Mouse (Mus musculus): Measurements from ENCODE around the gene L2hgdh.

L2hgdh gene

GRCm38 (mm10) chr12:69724018-69724710 is 509 bp downstream of the L2hgdh start:
- no peak for DNase-seq

GRCm38 (mm10) chr12:69723376-69723775 is 1.3 kb downstream of the L2hgdh start:
- no peak for DNase-seq

- DNase-seq, result no peak
These were observed 1.8 kb downstream of the L2hgdh start for GRCm38 (mm10) chr12:69722857-69723256.

DNA sequence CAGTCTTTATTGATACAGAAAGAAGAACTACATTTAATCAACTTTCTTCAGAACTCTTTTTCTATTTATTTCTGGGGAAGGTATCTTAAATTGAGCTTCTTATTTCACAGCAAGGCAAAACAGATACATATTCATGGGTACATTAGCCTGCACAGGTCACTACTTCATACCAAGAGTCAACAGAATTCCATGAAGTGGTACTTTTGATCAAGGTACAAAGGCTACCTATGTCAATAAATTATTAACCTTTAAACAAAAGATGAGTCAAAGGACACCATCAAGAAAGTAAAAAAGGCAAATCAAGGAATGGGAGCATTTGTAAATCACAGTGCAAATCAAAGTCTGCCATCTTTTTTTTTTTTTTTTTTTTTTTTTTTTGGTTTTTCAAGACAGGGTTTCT is 11.0 kb downstream of the L2hgdh start:
- DNase-seq, result no peak

- no peak for DNase-seq
These were observed 19.7 kb downstream of the L2hgdh start for GRCm38 (mm10) chr12:69704799-69705458.

DNA sequence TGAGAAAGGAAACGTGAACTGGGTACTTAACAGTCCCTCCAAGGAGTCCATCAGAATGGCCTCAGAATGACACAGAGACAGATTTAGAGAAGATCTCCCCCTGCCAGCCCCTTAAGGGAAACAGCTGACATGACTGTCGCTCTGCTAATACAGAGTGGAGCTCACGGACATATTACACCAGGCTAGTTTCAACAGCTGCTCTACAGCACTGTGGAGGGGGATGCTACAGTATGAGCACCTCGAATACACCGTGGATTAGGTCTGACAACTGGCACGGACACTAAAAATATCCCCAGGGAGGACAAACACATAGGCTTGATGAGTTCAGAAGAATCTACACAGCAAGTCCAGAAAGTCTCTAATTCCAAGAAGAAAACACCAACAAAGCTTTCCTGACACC is 26.3 kb downstream of the L2hgdh start:
- no peak for DNase-seq

DNA sequence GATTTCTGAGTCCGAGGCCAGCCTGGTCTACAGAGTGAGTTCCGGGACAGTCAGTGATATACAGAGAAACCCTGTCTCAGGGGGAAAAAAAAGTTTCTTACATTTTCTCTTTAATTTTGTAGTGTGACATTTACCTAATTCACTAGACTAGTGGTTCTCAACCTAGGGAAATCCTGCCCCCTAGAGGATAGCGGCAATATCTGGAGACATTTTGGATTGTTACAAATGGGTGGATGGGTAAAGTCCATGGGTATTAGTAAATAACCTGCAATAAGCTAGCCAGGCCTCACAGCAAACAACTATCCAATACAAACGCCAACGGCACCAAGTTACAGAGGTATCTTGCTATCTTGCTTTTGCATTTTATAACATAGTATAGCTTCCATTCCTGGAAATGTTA is 27.9 kb downstream of the L2hgdh start:
- DNase-seq, result no peak

DNA sequence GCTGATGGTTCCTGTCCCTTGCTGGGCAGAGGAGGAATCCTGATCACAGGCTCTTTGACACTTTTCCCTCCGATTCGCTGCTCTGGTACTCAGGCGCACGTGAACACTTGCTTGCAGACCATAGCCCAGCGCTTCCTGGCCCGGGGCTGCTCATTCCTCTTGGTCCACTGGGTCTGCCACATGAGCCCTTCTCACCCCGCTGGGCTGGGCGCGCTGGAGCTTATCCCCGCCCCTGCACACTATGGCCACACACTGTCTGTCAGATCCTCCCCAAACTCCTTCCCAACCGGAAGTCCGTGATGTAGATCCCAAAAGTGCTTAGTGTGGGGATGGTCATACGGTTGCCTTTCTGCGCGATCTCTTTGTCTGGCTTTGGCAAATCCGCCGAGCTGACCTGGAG is 31.2 kb downstream of the L2hgdh start:
- no peak for DNase-seq

DNA sequence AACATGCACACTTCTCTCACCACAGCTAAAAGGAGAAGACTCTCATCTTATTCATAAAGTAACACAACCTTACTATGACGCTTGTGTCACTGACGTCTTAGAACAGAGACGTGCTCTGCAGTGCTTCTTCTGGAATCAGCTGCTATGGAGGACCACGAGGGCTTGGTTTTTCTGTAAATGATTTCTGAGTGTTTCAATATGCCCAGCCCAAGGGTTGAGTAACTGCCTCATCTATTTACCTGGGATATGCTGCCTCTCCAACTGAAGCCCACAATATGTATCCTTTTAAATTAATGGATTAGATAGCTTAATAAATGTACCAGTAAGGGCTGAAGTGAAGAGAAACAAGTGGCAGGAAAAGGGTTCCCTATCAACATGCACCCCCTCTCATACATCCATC is 34.0 kb downstream of the L2hgdh start:
- no peak for DNase-seq

DNA sequence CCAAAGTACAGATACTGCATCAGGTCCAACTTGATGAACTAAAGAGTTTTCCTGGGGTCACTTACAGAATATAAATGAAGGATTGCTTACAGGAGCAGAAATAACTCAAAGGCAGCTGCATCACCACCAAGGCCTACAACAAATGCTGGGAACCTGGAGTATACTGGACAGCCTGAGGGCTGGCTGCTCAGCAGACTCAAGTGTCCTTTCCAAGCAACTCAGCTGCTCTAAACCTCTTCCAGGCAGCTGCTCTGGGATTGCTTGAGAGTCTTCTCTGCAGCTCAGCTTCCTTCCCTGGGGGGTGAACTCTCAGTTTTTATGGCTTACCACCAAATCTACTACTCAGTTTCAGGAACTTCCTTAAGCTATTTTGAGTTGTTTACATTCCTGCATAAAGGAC is 35.6 kb downstream of the L2hgdh start:
- DNase-seq, result no peak

- no peak for DNase-seq
These were observed 36.3 kb downstream of the L2hgdh start for GRCm38 (mm10) chr12:69688368-69688767.

GRCm38 (mm10) chr12:69683537-69683936 is 41.1 kb downstream of the L2hgdh start:
- peak; percentile 23 for DNase-seq

- DNase-seq, result no peak
These were observed 41.8 kb downstream of the L2hgdh start for GRCm38 (mm10) chr12:69682788-69683419.

- peak; percentile 78 for DNase-seq
These were observed 42.4 kb downstream of the L2hgdh start for GRCm38 (mm10) chr12:69682065-69682787.

DNA sequence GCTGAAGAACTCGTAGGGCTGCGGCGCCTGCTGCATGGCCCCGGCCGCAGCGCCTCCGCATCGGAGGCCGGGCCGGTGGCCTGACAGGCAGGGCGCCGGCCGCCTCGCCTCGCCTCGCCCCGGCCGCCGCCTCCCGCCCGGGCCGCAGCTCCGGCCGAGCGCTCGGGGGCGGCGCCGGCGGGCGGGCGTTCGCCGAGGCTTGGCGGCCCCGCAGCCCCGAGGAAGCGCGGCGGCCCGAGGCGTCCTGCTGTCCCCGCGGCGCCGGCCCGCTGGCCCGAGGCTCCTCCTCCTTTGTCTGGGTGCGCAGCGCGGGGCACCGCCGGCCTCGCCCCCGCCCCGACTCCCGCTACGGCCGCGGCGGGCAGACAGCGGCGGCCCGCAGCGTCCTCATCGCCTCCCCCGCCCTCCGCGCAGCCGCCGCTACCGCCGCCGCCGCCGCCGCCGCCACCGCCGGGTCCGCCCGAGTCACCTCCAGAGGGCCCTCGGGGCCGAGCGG is 43.1 kb downstream of the L2hgdh start, which contains the start of gene Sos2:
Gene Sos2 (minus strand): TSS at position 287 of the 496 bp plus-strand sequence.
- peak; percentile 69 for DNase-seq

GRCm38 (mm10) chr12:69680635-69681565 is 43.8 kb downstream of the L2hgdh start:
- peak; percentile 32 for DNase-seq

- no peak for DNase-seq
These were observed 48.5 kb downstream of the L2hgdh start for GRCm38 (mm10) chr12:69676157-69676556.

DNA sequence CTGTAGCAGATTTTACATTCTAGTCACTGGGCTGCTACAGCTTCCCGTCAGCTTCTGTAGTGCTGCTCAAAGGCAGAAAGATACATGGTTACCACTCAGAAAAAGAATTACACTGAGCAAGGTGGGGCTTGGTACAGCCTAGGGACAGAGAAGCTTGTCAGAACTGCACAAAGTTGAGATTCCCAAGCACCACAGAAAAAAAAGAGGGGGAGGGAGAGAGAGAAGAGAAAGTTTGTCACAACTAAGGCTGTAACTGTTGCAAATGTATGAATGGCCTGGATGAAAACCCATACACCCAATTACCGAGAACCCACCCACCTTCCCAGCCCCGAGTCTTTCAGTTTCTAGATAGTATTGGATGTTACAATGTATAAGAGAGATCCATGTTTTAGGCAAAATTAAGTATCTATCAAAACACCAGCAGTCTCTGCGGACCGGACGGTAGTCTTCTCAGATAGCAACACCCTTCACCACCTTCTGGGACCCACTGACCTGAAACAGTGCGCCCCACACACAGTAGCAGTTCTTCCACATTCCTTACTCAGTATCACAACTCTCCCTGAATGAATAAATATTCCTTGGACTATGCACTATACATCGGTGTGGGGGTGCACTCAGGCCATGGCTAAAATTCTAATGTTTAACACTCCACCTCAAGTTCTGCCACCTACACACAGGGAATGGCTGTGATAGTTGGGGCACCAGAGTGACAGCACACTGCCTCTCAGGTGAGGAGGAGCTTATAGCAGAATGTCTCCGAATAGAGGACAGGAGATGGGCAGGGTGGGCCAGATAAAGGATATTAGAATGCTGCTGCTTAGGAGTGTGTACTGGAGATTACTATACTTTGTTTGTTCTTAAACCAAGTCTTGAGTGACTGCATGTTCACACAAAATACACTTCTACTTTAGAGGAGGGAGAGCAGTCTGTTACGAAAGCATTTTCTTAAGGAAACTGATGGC is 49.8 kb downstream of the L2hgdh start:
- no peak for DNase-seq

- DNase-seq, result no peak
These were observed 50.5 kb downstream of the L2hgdh start for GRCm38 (mm10) chr12:69674176-69674575.

GRCm38 (mm10) chr12:69666721-69667120 is 58.0 kb downstream of the L2hgdh start:
- DNase-seq, result no peak

GRCm38 (mm10) chr12:69661658-69662057 is 63.0 kb downstream of the L2hgdh start:
- DNase-seq, result no peak
